Mouse (Mus musculus): ENCODE results near the gene Trappc5. TPM values are rescaled to one million over a fixed set of nuclear protein-coding genes. Genes with fewer than 3 reads are reported as not detected.

Trappc5 gene
- polyA plus RNA-seq, 1 experiment = 27.4 TPM

GRCm38 (mm10) chr8:3671980-3672491, 4.1 kb upstream of the Trappc5 start, which contains the start of gene Fcor:
Gene Fcor (minus strand): TSS chr8:3672362.
- 2% methylated on average over 23 of the region's 23 CpGs for WGBS
- DNase-seq (ENCODE audit: low read depth, low spot score) = peak; percentile 56

DNA sequence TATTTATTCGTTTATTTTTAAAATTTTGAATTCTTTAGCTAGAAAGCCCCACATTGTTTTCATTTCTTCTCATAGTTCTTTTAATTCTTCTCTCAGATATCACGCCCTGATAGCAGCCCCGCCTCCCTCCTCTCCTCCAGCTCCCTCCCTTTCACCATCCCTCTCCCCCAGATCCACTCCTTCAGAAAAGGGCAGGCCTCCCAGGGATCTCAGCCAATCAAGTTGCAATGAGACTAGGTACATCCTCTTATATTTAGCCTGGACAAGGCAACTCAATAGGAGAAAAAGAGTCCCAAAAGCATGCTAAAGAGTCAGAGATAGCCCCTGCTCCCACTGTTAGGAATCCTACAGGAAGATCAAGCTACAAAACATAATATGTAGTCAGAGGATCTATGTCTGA, 1.4 kb upstream of the Trappc5 start:
- 48% methylated on average over 3 of the region's 3 CpGs for WGBS
- no peak for DNase-seq (ENCODE audit: low read depth, low spot score)

DNA sequence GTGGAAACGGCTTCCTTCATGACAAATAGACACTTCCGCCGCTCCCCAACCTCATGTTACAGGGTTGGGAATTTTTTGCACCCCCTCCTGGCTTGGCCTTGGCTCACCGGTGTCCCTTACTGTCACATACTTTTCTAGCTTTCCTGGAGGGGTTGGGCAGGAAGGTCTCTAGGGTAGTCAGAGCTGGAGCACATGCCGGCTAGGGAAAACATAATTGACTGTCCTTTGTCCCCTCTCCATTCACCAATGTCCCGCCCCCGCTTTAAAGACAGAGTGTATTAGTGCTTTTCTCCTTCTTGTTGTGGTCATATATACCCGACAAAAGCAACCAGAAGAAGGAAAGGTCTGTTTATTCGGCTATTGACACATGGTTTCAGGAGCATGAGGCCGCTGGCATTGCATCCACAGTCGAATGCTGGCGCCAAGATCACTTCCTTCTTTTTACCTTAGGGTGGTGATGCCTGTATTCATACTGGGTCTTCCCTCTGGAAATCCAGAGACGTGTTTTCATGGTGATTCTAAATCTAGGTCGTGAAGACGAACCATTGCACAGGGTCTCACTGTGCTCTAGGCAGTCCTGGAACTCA, 987 bp downstream of the Trappc5 start:
- WGBS = under 1% methylated on average over 15 of the region's 15 CpGs
- DNase-seq (ENCODE audit: low read depth, low spot score) = peak; percentile 28

DNA sequence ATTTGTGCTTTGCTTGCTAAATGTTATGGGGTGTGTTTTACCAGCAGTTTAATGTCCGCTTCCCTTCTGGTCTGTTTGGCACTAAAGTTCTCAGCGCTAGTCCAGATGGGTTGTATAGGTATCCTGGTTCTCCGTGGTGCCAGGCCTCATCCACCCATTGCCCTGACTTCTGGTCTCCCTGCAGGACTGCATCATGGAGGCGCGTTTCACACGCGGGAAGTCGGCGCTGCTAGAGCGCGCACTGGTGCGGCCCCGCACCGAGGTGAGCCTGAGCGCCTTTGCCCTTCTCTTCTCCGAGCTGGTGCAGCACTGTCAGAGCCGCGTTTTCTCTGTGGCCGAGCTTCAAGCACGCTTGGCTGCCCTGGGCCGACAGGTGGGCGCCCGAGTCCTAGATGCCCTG, 2.7 kb downstream of the Trappc5 start:
- no peak for DNase-seq (ENCODE audit: low read depth, low spot score)
- WGBS = 95% methylated on average over 23 of the region's 23 CpGs

DNA sequence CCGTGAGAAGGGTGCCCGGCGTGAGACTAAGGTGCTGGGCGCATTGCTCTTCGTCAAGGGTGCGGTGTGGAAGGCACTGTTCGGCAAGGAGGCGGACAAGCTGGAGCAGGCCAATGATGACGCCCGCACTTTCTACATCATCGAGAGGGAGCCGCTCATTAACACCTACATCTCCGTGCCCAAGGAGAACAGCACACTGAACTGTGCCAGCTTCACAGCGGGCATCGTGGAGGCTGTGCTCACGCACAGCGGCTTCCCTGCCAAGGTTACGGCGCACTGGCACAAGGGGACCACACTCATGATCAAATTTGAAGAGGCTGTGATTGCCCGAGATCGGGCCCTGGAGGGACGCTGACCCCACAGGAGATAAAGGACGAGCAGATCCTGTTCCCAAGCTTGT, 3.1 kb downstream of the Trappc5 start:
- 95% methylated on average over 23 of the region's 23 CpGs for WGBS
- no peak for DNase-seq (ENCODE audit: low read depth, low spot score)

DNA sequence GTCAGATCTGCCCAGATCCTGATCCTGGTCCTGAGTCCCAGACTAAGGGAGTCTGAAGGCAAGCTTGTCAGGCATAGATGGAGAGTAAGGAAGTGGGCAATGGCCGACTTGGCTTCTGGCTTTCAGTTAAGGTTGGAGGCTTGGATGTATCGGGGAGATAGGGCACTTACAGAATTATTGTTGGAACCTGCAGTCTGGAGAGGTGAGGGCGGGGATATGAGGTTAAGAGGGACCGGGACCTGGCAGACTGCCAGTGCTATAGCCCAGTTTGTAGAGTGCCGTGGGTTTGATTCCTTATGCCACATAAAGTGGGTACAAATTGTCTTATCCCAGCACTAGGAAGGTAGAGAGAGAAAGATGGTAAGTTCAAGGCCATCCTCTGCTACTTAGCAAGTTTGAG, 3.6 kb downstream of the Trappc5 start:
- WGBS = 62% methylated on average over 5 of the region's 5 CpGs
- no peak for DNase-seq (ENCODE audit: low read depth, low spot score)

DNA sequence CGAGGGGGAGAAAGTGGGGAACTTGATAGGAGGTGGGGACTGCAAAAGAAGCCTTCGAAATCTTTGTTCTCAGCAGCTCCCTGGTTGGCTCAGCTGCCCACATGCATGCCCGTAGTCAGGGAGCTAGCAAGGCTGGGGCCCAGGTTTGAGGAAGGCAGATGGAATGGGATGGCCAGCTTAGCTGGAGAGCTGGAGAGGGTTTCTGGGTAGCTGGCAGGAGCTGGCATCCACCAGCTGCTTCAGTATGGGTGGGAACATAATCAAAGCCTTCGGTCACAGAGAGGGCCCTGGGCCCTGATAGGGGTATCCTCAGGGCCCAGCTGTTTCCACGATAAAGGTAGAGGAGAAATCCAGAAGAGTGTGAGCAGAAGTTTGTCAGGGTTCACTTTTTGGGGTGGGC, 6.3 kb downstream of the Trappc5 start:
- DNase-seq (ENCODE audit: low read depth, low spot score) = no peak
- WGBS = 92% methylated on average over 5 of the region's 5 CpGs

- 68% methylated on average over 6 of the region's 6 CpGs for WGBS
- DNase-seq (ENCODE audit: low read depth, low spot score) = no peak
Observed at GRCm38 (mm10) chr8:3683408-3684176, 7.5 kb downstream of the Trappc5 start.

DNA sequence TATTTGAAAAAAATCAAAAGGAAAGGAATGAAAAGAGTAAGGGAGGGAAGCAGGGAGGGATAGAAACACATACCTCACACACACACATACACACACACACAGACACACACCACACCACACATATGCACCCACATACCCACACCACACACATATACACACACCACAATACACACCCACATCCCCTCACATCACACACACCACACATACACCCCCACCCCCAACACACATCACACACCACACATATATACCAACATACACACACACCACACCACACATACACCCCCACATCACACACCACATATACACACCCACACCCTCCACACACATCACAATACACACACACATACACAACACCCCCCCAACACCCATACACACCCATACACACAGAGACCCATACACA, 8.4 kb downstream of the Trappc5 start:
- DNase-seq (ENCODE audit: low read depth, low spot score) = no peak

GRCm38 (mm10) chr8:3685422-3685821, 9.3 kb downstream of the Trappc5 start:
- WGBS = 50% methylated on average over 5 of the region's 5 CpGs
- no peak for DNase-seq (ENCODE audit: low read depth, low spot score)

GRCm38 (mm10) chr8:3687537-3687936, 11.4 kb downstream of the Trappc5 start:
- 68% methylated on average over 6 of the region's 6 CpGs for WGBS

DNA sequence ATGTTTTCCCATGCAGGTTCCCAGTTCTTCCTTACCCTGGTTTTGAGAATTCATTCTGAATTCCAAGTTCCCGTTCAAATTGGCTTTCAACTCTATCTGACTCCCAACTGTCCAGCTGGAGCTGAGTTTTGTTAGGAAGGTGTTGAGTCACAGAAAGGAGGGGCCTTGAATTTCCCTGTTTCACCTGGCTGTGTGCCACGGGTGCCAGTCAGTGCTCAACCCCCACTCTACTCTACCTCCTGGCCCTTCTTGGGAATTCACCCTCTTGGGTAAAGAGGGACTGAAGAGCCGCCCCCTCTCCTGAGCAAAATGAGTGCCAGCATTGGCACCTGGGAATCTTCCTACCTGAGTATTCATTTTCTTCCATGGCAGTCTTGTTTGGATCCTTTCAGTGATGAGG, 14.7 kb downstream of the Trappc5 start:
- WGBS = 39% methylated on average over 3 of the region's 3 CpGs
- no peak for DNase-seq (ENCODE audit: low read depth, low spot score)

More at GRCm38 (mm10) chr8:3687537-3687936, 11.4 kb downstream of the Trappc5 start:
- no peak for DNase-seq (ENCODE audit: low read depth, low spot score)

- WGBS = 68% methylated on average over 3 of the region's 3 CpGs
Observed at GRCm38 (mm10) chr8:3694121-3694520, 18.0 kb downstream of the Trappc5 start, which contains the start of gene Fcer2a. Gene Fcer2a (minus strand): TSS chr8:3694175.

DNA sequence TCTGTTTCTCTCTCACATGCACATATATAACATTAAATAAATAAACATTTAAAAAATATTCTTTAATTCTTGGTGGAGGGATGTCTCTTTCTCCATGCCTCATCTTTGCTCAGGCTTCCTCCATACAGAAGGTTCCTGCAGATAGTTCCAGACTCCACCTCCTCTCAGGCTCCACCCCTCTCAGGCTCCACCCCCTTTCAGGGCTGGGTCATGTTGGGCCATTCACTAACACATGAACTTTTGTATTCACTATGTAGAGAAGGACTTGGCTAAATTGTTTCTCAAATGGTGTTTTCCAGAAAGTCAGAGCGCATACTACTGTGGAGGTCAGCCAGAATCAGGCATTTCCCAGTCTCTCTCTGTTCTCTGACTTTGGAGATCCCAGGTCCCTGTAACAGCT, 25.4 kb downstream of the Trappc5 start:
- WGBS = 93% methylated on average over 1 of the region's 1 CpGs
- no peak for DNase-seq (ENCODE audit: low read depth, low spot score)

More at GRCm38 (mm10) chr8:3694121-3694520, 18.0 kb downstream of the Trappc5 start, which contains the start of gene Fcer2a:
- no peak for DNase-seq (ENCODE audit: low read depth, low spot score)

DNA sequence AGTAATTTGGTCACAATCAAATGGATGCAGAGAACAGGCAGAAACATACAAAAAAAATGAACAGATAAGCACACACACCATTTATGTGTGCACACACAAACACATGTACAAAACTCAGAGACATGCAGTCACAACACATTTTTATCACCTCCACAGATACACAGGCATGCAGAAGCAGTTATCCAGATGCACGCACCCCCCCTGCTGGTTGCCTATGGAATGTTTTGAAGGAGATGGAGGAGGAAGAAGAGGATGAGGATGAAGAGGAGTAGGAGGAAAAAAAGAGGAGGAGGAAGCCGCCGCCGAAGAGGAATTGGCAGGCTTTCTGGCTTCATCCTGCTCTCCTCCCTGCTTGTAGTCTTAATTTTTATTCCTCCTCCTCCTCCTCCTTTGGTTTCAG, 29.6 kb downstream of the Trappc5 start:
- WGBS = 60% methylated on average over 4 of the region's 4 CpGs
- DNase-seq (ENCODE audit: low read depth, low spot score) = no peak

DNA sequence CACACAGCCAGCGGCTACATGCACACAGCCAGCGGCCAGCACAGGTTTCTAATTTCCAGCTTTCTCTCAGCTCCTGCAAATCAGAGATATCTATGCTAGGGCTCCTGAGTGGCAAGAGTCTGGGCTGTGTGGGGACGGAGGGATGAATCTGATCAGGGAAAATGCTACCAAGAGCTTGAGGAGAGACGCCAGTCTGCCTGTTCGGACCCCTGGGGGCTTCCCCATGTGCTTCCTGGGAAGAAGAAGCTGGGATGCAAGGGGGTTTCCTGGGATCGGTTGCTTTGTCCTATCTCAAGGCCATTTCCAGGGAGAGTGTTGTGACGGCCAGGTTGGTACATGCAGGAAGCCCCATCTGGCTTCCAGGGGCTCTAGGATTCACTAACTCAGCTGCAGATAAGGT, 31.5 kb downstream of the Trappc5 start:
- WGBS = 63% methylated on average over 7 of the region's 7 CpGs

GRCm38 (mm10) chr8:3710312-3710711, 34.2 kb downstream of the Trappc5 start:
- no peak for DNase-seq (ENCODE audit: low read depth, low spot score)
- WGBS = 79% methylated on average over 3 of the region's 3 CpGs

More for the DNA sequence above, 31.5 kb downstream of the Trappc5 start:
- DNase-seq (ENCODE audit: low read depth, low spot score) = no peak

- 41% methylated on average over 2 of the region's 2 CpGs for WGBS
- DNase-seq (ENCODE audit: low read depth, low spot score) = no peak
Observed at GRCm38 (mm10) chr8:3711646-3712045, 35.5 kb downstream of the Trappc5 start.

- no peak for DNase-seq (ENCODE audit: low read depth, low spot score)
- WGBS = 72% methylated on average over 12 of the region's 12 CpGs
Observed at GRCm38 (mm10) chr8:3717321-3717954, 41.3 kb downstream of the Trappc5 start.

DNA sequence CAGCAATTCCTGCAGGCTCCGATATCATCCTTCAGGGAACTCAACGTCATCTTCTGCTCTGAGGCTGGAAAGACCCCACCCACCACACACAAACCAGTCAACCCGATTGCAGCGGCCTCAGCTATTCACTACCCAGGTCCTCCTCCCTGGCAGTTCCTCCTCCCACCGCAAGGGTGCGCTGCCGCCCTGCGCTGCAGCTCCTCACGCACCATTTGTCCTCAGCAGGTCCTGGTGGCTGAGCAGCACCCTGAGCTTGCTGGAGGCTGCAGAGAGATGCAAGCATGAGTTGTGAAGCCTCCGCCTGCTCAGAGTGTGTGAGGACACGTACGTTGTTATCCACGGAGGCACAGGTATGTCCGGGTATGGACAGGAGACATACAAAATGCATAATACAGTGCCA, 42.5 kb downstream of the Trappc5 start:
- no peak for DNase-seq (ENCODE audit: low read depth, low spot score)
- 18% methylated on average over 14 of the region's 14 CpGs for WGBS
